9 mouse cellular contexts compared by ENCODE assay signal in the genomic region with DNA sequence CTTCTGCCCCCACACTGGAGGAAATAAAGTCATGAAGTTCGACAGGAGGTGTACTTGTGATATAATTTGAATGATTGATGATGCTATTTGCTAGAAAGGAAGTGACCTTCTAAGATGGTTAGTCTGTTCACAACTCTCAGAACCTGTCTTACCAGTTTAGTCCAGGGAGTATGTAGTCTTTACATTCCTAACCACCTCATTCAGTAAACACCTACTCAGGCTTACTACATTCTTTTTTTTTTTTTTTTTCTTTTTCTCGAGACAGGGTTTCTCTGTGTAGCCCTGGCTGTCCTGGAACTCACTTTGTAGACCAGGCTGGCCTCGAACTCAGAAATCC. TPM values are rescaled to one million over a fixed set of nuclear protein-coding genes. Genes with fewer than 3 reads are reported as not detected.
A peak's percentile ranks its signal among the peaks of the same experiment; 100 is the strongest.
DNase-seq lines count a peak whose midpoint lies in the region; ATAC-seq and TF ChIP-seq lines count a peak whose summit lies in the region.
"Had no signal": no experiment of that assay in that cellular context is flagged by ENCODE, and none has a peak within 500 bp of the region (broad histone marks: within the 10 kb centered on the region; RNA-seq: fewer than 3 reads in every experiment).

No protein-coding gene starts in this region.

- no peaks in the 10 kb centered on the region for H3K27me3 ChIP-seq in erythroblast, embryonic 14.5 days (ENCODE audit: control insufficient read depth)
- no peaks in the 10 kb centered on the region for H3K27me3 ChIP-seq in midbrain, embryonic 10.5 days (ENCODE audit: low read depth, poor library complexity, severe bottlenecking)
- H3K27me3 ChIP-seq in midbrain, embryonic 11.5 days (ENCODE audit: control insufficient read depth, insufficient read depth, low read length) = no peaks in the 10 kb centered on the region
- no peaks in the 10 kb centered on the region for H3K27me3 ChIP-seq in limb, embryonic 14.5 days (ENCODE audit: control insufficient read depth, insufficient read depth, low read length)

- H3K4me1 ChIP-seq in erythroblast, embryonic 14.5 days (ENCODE audit: control insufficient read depth) = peaks cover 53% of the 10 kb centered on the region
- H3K4me1 ChIP-seq in midbrain, embryonic 10.5 days = peaks cover 33% of the 10 kb centered on the region
- peaks cover 21% of the 10 kb centered on the region for H3K4me1 ChIP-seq in midbrain, embryonic 11.5 days (ENCODE audit: control insufficient read depth, insufficient read depth, low read length)
- H3K4me1 ChIP-seq in limb, embryonic 14.5 days (ENCODE audit: control insufficient read depth, insufficient read depth, low read length) = peaks cover 20% of the 10 kb centered on the region

- no peaks in the 10 kb centered on the region for H3K9me3 ChIP-seq in erythroblast, embryonic 14.5 days (ENCODE audit: control insufficient read depth, low read length)
- no peaks in the 10 kb centered on the region for H3K9me3 ChIP-seq in midbrain, embryonic 10.5 days (replicated peaks)
- H3K9me3 ChIP-seq in midbrain, embryonic 11.5 days (ENCODE audit: control insufficient read depth, low read length) = no peaks in the 10 kb centered on the region
- no peaks in the 10 kb centered on the region for H3K9me3 ChIP-seq in limb, embryonic 14.5 days (ENCODE audit: control insufficient read depth, low read length)

- peak overlapping the region; percentile 74 for H3K4me3 ChIP-seq in erythroblast, embryonic 14.5 days (replicated peaks)
- peak overlapping the region; percentile 100; the same call in 1 of the 2 replicates for H3K4me3 ChIP-seq in midbrain, embryonic 10.5 days
- no peak overlapping the region for H3K4me3 ChIP-seq in midbrain, embryonic 11.5 days (ENCODE audit: low read depth, low read length)
- peak overlapping the region; percentile 79 for H3K4me3 ChIP-seq in limb, embryonic 14.5 days (replicated peaks; ENCODE audit: low read length)

- WGBS in midbrain, embryonic 10.5 days = 79% methylated on average over 3 of the region's 3 CpGs
- WGBS in midbrain, embryonic 11.5 days = 70% methylated on average over 3 of the region's 3 CpGs
- WGBS in limb, embryonic 14.5 days = 47% methylated on average over 3 of the region's 3 CpGs

- no peak overlapping the region for H3K27ac ChIP-seq in midbrain, embryonic 10.5 days (replicated peaks)
- H3K27ac ChIP-seq in midbrain, embryonic 11.5 days (ENCODE audit: low read depth, low read length) = no peak overlapping the region
- H3K27ac ChIP-seq in limb, embryonic 14.5 days (replicated peaks; ENCODE audit: low read depth, low read length) = no peak overlapping the region

- H3K9ac ChIP-seq in midbrain, embryonic 11.5 days (ENCODE audit: low read length) = no peak overlapping the region
- no peak overlapping the region for H3K9ac ChIP-seq in limb, embryonic 14.5 days (ENCODE audit: low read depth, low read length, severe bottlenecking)

- no peak for DNase-seq in midbrain, embryonic 10.5 days (ENCODE audit: low spot score)
- no peak for DNase-seq in midbrain, embryonic 11.5 days (ENCODE audit: low spot score, missing footprints)
- DNase-seq in limb, embryonic 14.5 days (ENCODE audit: low spot score) = no peak
- DNase-seq in embryo, embryonic 10 days (ENCODE audit: low spot score) = no peak
- DNase-seq in embryo, embryonic 9.5 days (ENCODE audit: extremely low spot score) = no peak
- DNase-seq in testis, postnatal 10 days (ENCODE audit: low spot score) = no peak
- DNase-seq: adrenal gland, postnatal 14 days had no signal

- H3K4me2 ChIP-seq in midbrain, embryonic 11.5 days = no peak overlapping the region
- H3K4me2 ChIP-seq in limb, embryonic 14.5 days (replicated peaks; ENCODE audit: low read depth, low read length, severe bottlenecking) = peak overlapping the region; percentile 40

- no peak for TF ChIP-seq POLR2A in limb, embryonic 14.5 days (IDR thresholded peaks at IDR 0.05; ENCODE audit: borderline replicate concordance, extremely low read depth, insufficient read depth, insufficient read length)

- no peak for ATAC-seq in erythroblast, adult 5-6 weeks (replicated peaks; ENCODE audit: low FRiP score, poor library complexity, severe bottlenecking)
- ATAC-seq in midbrain, embryonic 11.5 days (ENCODE audit: low FRiP score) = no peak
- no peak for ATAC-seq in limb, embryonic 14.5 days (ENCODE audit: low FRiP score, low read depth)

- H3K36me3 ChIP-seq in erythroblast, embryonic 14.5 days (ENCODE audit: control insufficient read depth) = peaks cover 34% of the 10 kb centered on the region
- peaks cover 27% of the 10 kb centered on the region for H3K36me3 ChIP-seq in midbrain, embryonic 10.5 days
- H3K36me3 ChIP-seq in midbrain, embryonic 11.5 days (ENCODE audit: control insufficient read depth, insufficient read depth, low read length) = peaks cover 4% of the 10 kb centered on the region
- H3K36me3 ChIP-seq in limb, embryonic 14.5 days (ENCODE audit: control insufficient read depth, insufficient read depth, low read length) = peaks cover 18% of the 10 kb centered on the region

RNA-seq across cellular contexts. Expression of a gene that starts 1.2 kb away (rescaled TPM):
- polyA plus RNA-seq in erythroblast, embryonic 14.5 days (2012) = 9.4 and 11.6 TPM in 2 replicates
- total RNA-seq in erythroblast, adult 5-6 weeks (2015; ENCODE audit: low replicate concordance) = 9.0 and 14.8 TPM in 2 replicates
- 17.5 and 22.7 TPM in 2 replicates for total RNA-seq in erythroblast, adult 5-6 weeks (2017; ENCODE audit: low replicate concordance)
- polyA plus RNA-seq in midbrain, embryonic 10.5 days (2016; fragmentation: Nextera tagmentation; extraction: Ambion mirVana) = 31.9 and 35.9 TPM in 2 replicates
- 25.2 and 25.5 TPM in 2 replicates for polyA plus RNA-seq in midbrain, embryonic 11.5 days (2014; fragmentation: Nextera tagmentation; extraction: Ambion mirVana)
- 30.6 and 31.4 TPM in 2 replicates for polyA plus RNA-seq in limb, embryonic 14.5 days (2012; rRNA removed)
- 27.7 and 30.8 TPM in 2 replicates for polyA plus RNA-seq in limb, embryonic 14.5 days (2014; fragmentation: Nextera tagmentation; extraction: Ambion mirVana)

RNA-seq across cellular contexts. Expression of a gene that starts 1.4 kb away (rescaled TPM):
- 0.32 and 0.49 TPM in 2 replicates for polyA plus RNA-seq in erythroblast, embryonic 14.5 days (2012)
- total RNA-seq in erythroblast, adult 5-6 weeks (2015; ENCODE audit: low replicate concordance) = 18.8 and 19.4 TPM in 2 replicates
- 16.7 and 25.2 TPM in 2 replicates for total RNA-seq in erythroblast, adult 5-6 weeks (2017; ENCODE audit: low replicate concordance)
- 51.0 and 52.9 TPM in 2 replicates for polyA plus RNA-seq in midbrain, embryonic 10.5 days (2016; fragmentation: Nextera tagmentation; extraction: Ambion mirVana)
- 55.0 and 58.5 TPM in 2 replicates for polyA plus RNA-seq in midbrain, embryonic 11.5 days (2014; fragmentation: Nextera tagmentation; extraction: Ambion mirVana)
- 125 and 140 TPM in 2 replicates for polyA plus RNA-seq in limb, embryonic 14.5 days (2012; rRNA removed)
- 93.8 and 107 TPM in 2 replicates for polyA plus RNA-seq in limb, embryonic 14.5 days (2014; fragmentation: Nextera tagmentation; extraction: Ambion mirVana)

RNA-seq across cellular contexts. Expression of a gene that starts 14.6 kb away (rescaled TPM):
- polyA plus RNA-seq in erythroblast, embryonic 14.5 days (2012) = 0.97 and 2.3 TPM in 2 replicates
- total RNA-seq in erythroblast, adult 5-6 weeks (2015; ENCODE audit: low replicate concordance) = 17.3 and 36.3 TPM in 2 replicates
- total RNA-seq in erythroblast, adult 5-6 weeks (2017; ENCODE audit: low replicate concordance) = 23.6 and 33.3 TPM in 2 replicates
- polyA plus RNA-seq in midbrain, embryonic 10.5 days (2016; fragmentation: Nextera tagmentation; extraction: Ambion mirVana) = 62.8 and 69.7 TPM in 2 replicates
- polyA plus RNA-seq in midbrain, embryonic 11.5 days (2014; fragmentation: Nextera tagmentation; extraction: Ambion mirVana) = 61.2 and 70.4 TPM in 2 replicates
- polyA plus RNA-seq in limb, embryonic 14.5 days (2012; rRNA removed) = 58.7 and 61.7 TPM in 2 replicates
- polyA plus RNA-seq in limb, embryonic 14.5 days (2014; fragmentation: Nextera tagmentation; extraction: Ambion mirVana) = 72.6 and 82.1 TPM in 2 replicates

RNA-seq across cellular contexts. Expression of a gene that starts 43.7 kb away (rescaled TPM):
- polyA plus RNA-seq in erythroblast, embryonic 14.5 days (2012) = 0.07 TPM in 1 of 2 replicates, not detected in the other
- total RNA-seq in erythroblast, adult 5-6 weeks (2015; ENCODE audit: low replicate concordance) = not detected in 2 replicates
- 0.43 TPM in 1 of 2 replicates, not detected in the other for total RNA-seq in erythroblast, adult 5-6 weeks (2017; ENCODE audit: low replicate concordance)
- polyA plus RNA-seq in midbrain, embryonic 10.5 days (2016; fragmentation: Nextera tagmentation; extraction: Ambion mirVana) = 0.34 and 0.43 TPM in 2 replicates
- polyA plus RNA-seq in midbrain, embryonic 11.5 days (2014; fragmentation: Nextera tagmentation; extraction: Ambion mirVana) = 0.27 and 0.37 TPM in 2 replicates
- 0.40 and 0.58 TPM in 2 replicates for polyA plus RNA-seq in limb, embryonic 14.5 days (2012; rRNA removed)
- polyA plus RNA-seq in limb, embryonic 14.5 days (2014; fragmentation: Nextera tagmentation; extraction: Ambion mirVana) = 0.21 and 0.23 TPM in 2 replicates

RNA-seq across cellular contexts. Expression of a gene that starts 53.8 kb away (rescaled TPM):
- not detected in 2 replicates for polyA plus RNA-seq in erythroblast, embryonic 14.5 days (2012)
- total RNA-seq in erythroblast, adult 5-6 weeks (2015; ENCODE audit: low replicate concordance) = 1.5 TPM in 1 of 2 replicates, not detected in the other
- total RNA-seq in erythroblast, adult 5-6 weeks (2017; ENCODE audit: low replicate concordance) = not detected in 2 replicates
- 0.96 and 1.6 TPM in 2 replicates for polyA plus RNA-seq in midbrain, embryonic 10.5 days (2016; fragmentation: Nextera tagmentation; extraction: Ambion mirVana)
- 0.99 and 1.0 TPM in 2 replicates for polyA plus RNA-seq in midbrain, embryonic 11.5 days (2014; fragmentation: Nextera tagmentation; extraction: Ambion mirVana)
- 1.7 and 1.9 TPM in 2 replicates for polyA plus RNA-seq in limb, embryonic 14.5 days (2012; rRNA removed)
- polyA plus RNA-seq in limb, embryonic 14.5 days (2014; fragmentation: Nextera tagmentation; extraction: Ambion mirVana) = 2.1 and 3.2 TPM in 2 replicates

Comparison
In these comparisons a context has a peak if more than half of its experiments do, and no peak if none do; other contexts are left out.
1. RNA of a gene that starts 1.4 kb away (polyA plus RNA-seq): 93.8 to 140 TPM in limb, embryonic 14.5 days, 55.0 to 58.5 TPM in midbrain, embryonic 11.5 days and 51.0 to 52.9 TPM in midbrain, embryonic 10.5 days; 0.32 to 0.49 TPM in erythroblast, embryonic 14.5 days; every median in the first group is over 10 times any median in the second.
2. RNA of a gene that starts 14.6 kb away (polyA plus RNA-seq): 58.7 to 82.1 TPM in limb, embryonic 14.5 days, 61.2 to 70.4 TPM in midbrain, embryonic 11.5 days and 62.8 to 69.7 TPM in midbrain, embryonic 10.5 days; 0.97 to 2.3 TPM in erythroblast, embryonic 14.5 days; every median in the first group is over 10 times any median in the second.